Mouse (Mus musculus): ENCODE measurements around the gene Ddhd1.

DNA sequence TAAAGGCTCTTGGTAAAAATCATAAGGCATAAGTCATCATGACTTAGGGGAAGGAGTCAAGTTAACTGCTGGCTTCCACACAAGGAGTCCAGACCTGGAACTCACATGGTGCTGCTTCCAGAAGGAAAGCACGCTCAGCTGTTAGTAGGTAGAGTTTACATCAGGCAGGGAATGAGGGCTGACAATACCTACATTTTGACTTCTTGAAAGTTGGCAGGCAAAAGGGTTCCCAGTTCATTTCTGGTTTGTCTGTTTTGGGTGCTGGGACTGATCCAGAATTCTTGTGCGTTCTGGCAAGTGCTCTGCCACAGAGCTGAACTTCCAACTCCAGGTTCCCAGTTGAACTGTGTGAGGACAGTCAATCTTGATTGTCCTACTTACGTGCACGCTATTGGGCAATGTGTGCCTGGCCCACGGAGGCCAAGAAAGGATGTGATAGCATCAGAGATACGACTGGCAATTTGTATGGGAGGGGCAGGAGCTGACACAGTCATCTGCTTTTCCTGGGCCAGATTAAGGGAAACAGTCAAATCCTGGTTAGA, 42.2 kb upstream of the Ddhd1 start:
- TF ChIP-seq CTCF (IDR thresholded peaks at IDR 0.05; ENCODE audit: borderline replicate concordance, extremely low read depth, insufficient read depth, insufficient read length), result no peak
- TF ChIP-seq POLR2A (IDR thresholded peaks at IDR 0.05; ENCODE audit: borderline replicate concordance, extremely low read depth, insufficient read depth, insufficient read length, poor library complexity, severe bottlenecking), result no peak
